Mouse (Mus musculus) bone marrow macrophage, adult 2 months (primary cell): ENCODE measurements around the gene Atf1.

Experiments used
- CTCF ChIP-seq: IDR thresholded peaks from 2 replicates; pipeline ENCODE4 v1.5.1; 2012; ENCODE audit warnings: low read depth, mild to moderate bottlenecking, low read length, moderate library complexity
- POLR2A ChIP-seq: IDR thresholded peaks from 2 replicates; pipeline ENCODE4 v1.6.1; 2012; ENCODE audit warnings: mild to moderate bottlenecking, low read depth, low read length, borderline replicate concordance

- TF ChIP-seq CTCF (no peak), POLR2A (no peak)
Observed at GRCm38 (mm10) chr15:100202431-100203015, 25.1 kb upstream of the Atf1 start.
